Mouse (Mus musculus) heart, embryonic 13.5 days (tissue): ENCODE measurements around the gene E2f2. TPM values are rescaled to one million over a fixed set of nuclear protein-coding genes. Genes with fewer than 3 reads are reported as not detected.

Source experiments
- polyA plus RNA-seq: library from polyadenylated mRNA; unstranded; fragments of >200 nt; fragmentation: Nextera tagmentation; extraction: Ambion mirVana; gene quantifications from 2 replicates; pipeline ENCODE4 v1.2.1, GENCODE M21; 2015

E2f2 gene
- polyA plus RNA-seq, 1 experiment from 2014 or later = 6.6 TPM

Other genes with a start within 250 kb of the E2f2 start
- gene Hmgcl, start 225.9 kb upstream of the E2f2 start, polyA plus RNA-seq = 73.0 and 81.6 TPM in 2 replicates
- 23.6 and 28.7 TPM in 2 replicates for gene Gale, start 208.7 kb upstream of the E2f2 start, polyA plus RNA-seq
- gene Lypla2, start 199.8 kb upstream of the E2f2 start, polyA plus RNA-seq = 65.5 and 75.4 TPM in 2 replicates
- gene Pithd1, start 185.1 kb upstream of the E2f2 start, polyA plus RNA-seq = 39.2 and 42.0 TPM in 2 replicates
- 28.5 and 29.4 TPM in 2 replicates for gene Eloa, start 150.6 kb upstream of the E2f2 start, polyA plus RNA-seq
- 270 and 324 TPM in 2 replicates for gene Rpl11, start 119.0 kb upstream of the E2f2 start, polyA plus RNA-seq
- 288 and 305 TPM in 2 replicates for gene Id3, start 28.9 kb upstream of the E2f2 start, polyA plus RNA-seq
- gene Asap3, start 34.0 kb downstream of the E2f2 start, polyA plus RNA-seq = 2.6 and 3.4 TPM in 2 replicates
- gene Tcea3, start 75.3 kb downstream of the E2f2 start, polyA plus RNA-seq = 58.8 and 62.7 TPM in 2 replicates
- gene Zfp46, start 112.3 kb downstream of the E2f2 start, polyA plus RNA-seq = 18.3 and 19.7 TPM in 2 replicates
- gene Hnrnpr, start 138.5 kb downstream of the E2f2 start, polyA plus RNA-seq = 109 and 116 TPM in 2 replicates